Comparison of ENCODE assay signal across 13 mouse cellular contexts in the genomic region with DNA sequence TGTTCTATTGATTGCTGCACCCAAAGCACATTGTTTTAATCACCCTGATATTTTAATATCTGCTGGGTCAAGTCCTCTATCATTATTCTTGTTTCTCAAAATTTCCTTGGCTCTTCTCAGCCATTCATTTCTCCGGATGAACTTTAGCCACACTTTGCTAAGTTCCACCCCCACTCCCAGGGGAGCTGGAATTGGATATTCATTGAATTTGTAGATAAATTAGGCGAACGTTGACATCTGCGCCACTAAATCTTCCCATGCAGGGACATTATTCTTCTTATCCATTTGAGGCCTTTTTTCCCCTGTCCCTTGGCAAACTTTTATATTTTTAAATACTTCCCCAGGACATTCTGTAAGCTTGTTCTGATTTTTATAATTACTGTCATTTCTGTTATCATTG.
A peak's percentile ranks its signal among the peaks of the same experiment; 100 is the strongest.
DNase-seq lines count a peak whose midpoint lies in the region; ATAC-seq and TF ChIP-seq lines count a peak whose summit lies in the region.
"Had no signal": no experiment of that assay in that cellular context is flagged by ENCODE, and none has a peak within 500 bp of the region (broad histone marks: within the 10 kb centered on the region; RNA-seq: fewer than 3 reads in every experiment).

No protein-coding gene starts in this region.

- H3K27me3 ChIP-seq in kidney, embryonic 16.5 days (ENCODE audit: insufficient read depth, low read length), result no peaks in the 10 kb centered on the region; the same call in 1 of the 2 replicates
- no peaks in the 10 kb centered on the region for H3K27me3 ChIP-seq in kidney, postnatal 0 days (ENCODE audit: insufficient read depth, low read length)
- H3K27me3 ChIP-seq: hindbrain, embryonic 12.5 days had no signal

- TF ChIP-seq CTCF in kidney, postnatal 0 days (IDR thresholded peaks at IDR 0.05; ENCODE audit: low read depth), result no peak
- no peak for TF ChIP-seq CTCF in layer of hippocampus, adult 2 months (conservative IDR thresholded peaks at IDR 0.05)

- no peaks in the 10 kb centered on the region for H3K4me1 ChIP-seq in kidney, embryonic 16.5 days (ENCODE audit: insufficient read depth, low read length)
- no peaks in the 10 kb centered on the region for H3K4me1 ChIP-seq in kidney, postnatal 0 days (replicated peaks; ENCODE audit: insufficient read depth, low read length)

- no peak overlapping the region for H3K4me2 ChIP-seq in kidney, embryonic 16.5 days (replicated peaks; ENCODE audit: low read depth, low read length)
- no peak overlapping the region for H3K4me2 ChIP-seq in kidney, postnatal 0 days (ENCODE audit: low read length)
- H3K4me2 ChIP-seq: hindbrain, embryonic 12.5 days had no signal

- 37% methylated on average over 4 of the region's 4 CpGs for WGBS in kidney, embryonic 16.5 days
- 33% methylated on average over 4 of the region's 4 CpGs for WGBS in kidney, postnatal 0 days

- H3K9ac ChIP-seq in kidney, embryonic 16.5 days (replicated peaks; ENCODE audit: low read length), result no peak overlapping the region
- no peak overlapping the region for H3K9ac ChIP-seq in kidney, postnatal 0 days (ENCODE audit: low read depth, low read length)
- H3K9ac ChIP-seq: hindbrain, embryonic 12.5 days had no signal

- peak; percentile 9 for DNase-seq in kidney, adult 18-20 months
- DNase-seq in embryo, embryonic 10.5 days (ENCODE audit: low spot score), result peak; percentile 42
- peak; percentile 15 for DNase-seq in gastrocnemius, postnatal 14 days
- DNase-seq in kidney, postnatal 0 days (ENCODE audit: low spot score), result peak; percentile 65
- DNase-seq in layer of hippocampus, adult 2 months (ENCODE audit: low spot score in 2 of 2), result no peak
- no peak for DNase-seq in layer of hippocampus, postnatal 14 days (ENCODE audit: low spot score in 2 of 2)
- no peak for DNase-seq in cerebellum, postnatal 10 days
- DNase-seq: cerebellum, adult 2 months; left cerebral cortex, postnatal 4 days; retina, postnatal 1 day had no signal

- intact Hi-C loops in gastrocnemius, postnatal 14 days (cut with DNase I; ENCODE audit: low total_unique reads), result no loop called here

- H3K4me3 ChIP-seq in kidney, embryonic 16.5 days (ENCODE audit: low read length), result no peak overlapping the region
- H3K4me3 ChIP-seq in kidney, postnatal 0 days (replicated peaks; ENCODE audit: low read depth, low read length), result no peak overlapping the region
- H3K4me3 ChIP-seq in layer of hippocampus, adult 2 months, result no peak overlapping the region
- H3K4me3 ChIP-seq: erythroblast, embryonic 14.5 days; hindbrain, embryonic 12.5 days had no signal

- H3K9me3 ChIP-seq in kidney, embryonic 16.5 days (ENCODE audit: low read length), result no peaks in the 10 kb centered on the region
- H3K9me3 ChIP-seq in kidney, postnatal 0 days (replicated peaks; ENCODE audit: low read length), result no peaks in the 10 kb centered on the region
- H3K9me3 ChIP-seq: hindbrain, embryonic 12.5 days had no signal

- no peaks in the 10 kb centered on the region for H3K36me3 ChIP-seq in kidney, embryonic 16.5 days (ENCODE audit: insufficient read depth, low read length)
- no peaks in the 10 kb centered on the region for H3K36me3 ChIP-seq in kidney, postnatal 0 days (ENCODE audit: insufficient read depth, low read length)
- H3K36me3 ChIP-seq: hindbrain, embryonic 12.5 days had no signal

- no peak for ATAC-seq in kidney, embryonic 16.5 days (ENCODE audit: low FRiP score, low TSS enrichment)
- ATAC-seq in kidney, postnatal 0 days (replicated peaks; ENCODE audit: low FRiP score, low read depth), result no peak

- H3K27ac ChIP-seq in kidney, embryonic 16.5 days (ENCODE audit: low read length), result no peak overlapping the region
- H3K27ac ChIP-seq in kidney, postnatal 0 days, result no peak overlapping the region
- H3K27ac ChIP-seq in layer of hippocampus, adult 2 months, result no peak overlapping the region
- H3K27ac ChIP-seq: hindbrain, embryonic 12.5 days had no signal

Comparison
In these comparisons a context has a peak if more than half of its experiments do, and no peak if none do; other contexts are left out.
1. DNase-seq: peak in kidney, adult 18-20 months (single experiment), embryo, embryonic 10.5 days (single experiment), gastrocnemius, postnatal 14 days (single experiment) and kidney, postnatal 0 days (single experiment); none in layer of hippocampus, adult 2 months (0 of 2), layer of hippocampus, postnatal 14 days (0 of 2) and cerebellum, postnatal 10 days (0 of 2).